Mouse (Mus musculus) hindbrain, embryonic 11.5 days (tissue): ENCODE results near the gene Ntrk3. TPM values are rescaled to one million over a fixed set of nuclear protein-coding genes. Genes with fewer than 3 reads are reported as not detected.

Experiments
- ATAC-seq: fragments of 200-750 bp; cut with Nextera tagmentation; 2 replicates; pipeline ENCODE4 v1.8.0; 2017; ENCODE audit warnings: mild to moderate bottlenecking, moderate TSS enrichment, moderate library complexity; ENCODE audit not compliant: low FRiP score
- DNase-seq: peaks from one replicate; pipeline ENCODE4 v3.0.0-alpha.2; 2015; ENCODE audit warnings: low spot score
- H3K27ac ChIP-seq: fragments of 300-500 bp; sonication (generic); 2 replicates; pipeline ENCODE4 v1.5.1; 2014; ENCODE audit warnings: mild to moderate bottlenecking, low read depth, low read length
- H3K27me3 ChIP-seq: fragments of 300-500 bp; sonication (generic); 2 replicates; pipeline ENCODE4 v1.6.1; 2014; ENCODE audit warnings: mild to moderate bottlenecking, low read length, moderate library complexity, mixed read lengths; ENCODE audit not compliant: control insufficient read depth, insufficient read depth
- H3K36me3 ChIP-seq: fragments of 300-500 bp; sonication (generic); 2 replicates; pipeline ENCODE4 v1.6.1; 2014; ENCODE audit warnings: mild to moderate bottlenecking, low read length, moderate library complexity, mixed read lengths; ENCODE audit not compliant: control insufficient read depth, insufficient read depth
- H3K4me1 ChIP-seq: fragments of 300-500 bp; sonication (generic); replicated peaks from 2 replicates; pipeline ENCODE4 v1.6.1; 2014; ENCODE audit warnings: low read length, mixed read lengths; ENCODE audit not compliant: control insufficient read depth, insufficient read depth
- H3K4me2 ChIP-seq: fragments of 300-500 bp; sonication (generic); replicated peaks from 2 replicates; pipeline ENCODE4 v1.6.1; 2014; ENCODE audit warnings: mild to moderate bottlenecking, low read depth, low read length
- H3K4me3 ChIP-seq: fragments of 300-500 bp; sonication (generic); 2 replicates; pipeline ENCODE4 v1.5.1; 2014; ENCODE audit warnings: low read depth, low read length
- H3K9ac ChIP-seq: fragments of 300-500 bp; sonication (generic); 2 replicates; pipeline ENCODE4 v1.6.1; 2014; ENCODE audit warnings: low read depth, low read length
- H3K9me3 ChIP-seq: fragments of 300-500 bp; sonication (generic); 2 replicates; pipeline ENCODE4 v1.6.1; 2016; ENCODE audit warnings: low read length; ENCODE audit not compliant: control insufficient read depth
- WGBS: fragments of 180-500 bp; shearing (Covaris S2); extraction: QIAGEN DNeasy Blood & Tissue Kit; methylation state at CpG from one replicate; pipeline ENCODE4 v1.1.7; 2014; 5-methylcytosine and 5-hydroxymethylcytosine counted together
- polyA plus RNA-seq: library from polyadenylated mRNA; unstranded; fragments of >200 nt; fragmentation: Nextera tagmentation; extraction: Ambion mirVana; gene quantifications from 2 replicates; pipeline ENCODE4 v1.2.1, GENCODE M21; 2014

Ntrk3 gene
- polyA plus RNA-seq, 1 experiment from 2014 or later: 8.0 TPM

DNA sequence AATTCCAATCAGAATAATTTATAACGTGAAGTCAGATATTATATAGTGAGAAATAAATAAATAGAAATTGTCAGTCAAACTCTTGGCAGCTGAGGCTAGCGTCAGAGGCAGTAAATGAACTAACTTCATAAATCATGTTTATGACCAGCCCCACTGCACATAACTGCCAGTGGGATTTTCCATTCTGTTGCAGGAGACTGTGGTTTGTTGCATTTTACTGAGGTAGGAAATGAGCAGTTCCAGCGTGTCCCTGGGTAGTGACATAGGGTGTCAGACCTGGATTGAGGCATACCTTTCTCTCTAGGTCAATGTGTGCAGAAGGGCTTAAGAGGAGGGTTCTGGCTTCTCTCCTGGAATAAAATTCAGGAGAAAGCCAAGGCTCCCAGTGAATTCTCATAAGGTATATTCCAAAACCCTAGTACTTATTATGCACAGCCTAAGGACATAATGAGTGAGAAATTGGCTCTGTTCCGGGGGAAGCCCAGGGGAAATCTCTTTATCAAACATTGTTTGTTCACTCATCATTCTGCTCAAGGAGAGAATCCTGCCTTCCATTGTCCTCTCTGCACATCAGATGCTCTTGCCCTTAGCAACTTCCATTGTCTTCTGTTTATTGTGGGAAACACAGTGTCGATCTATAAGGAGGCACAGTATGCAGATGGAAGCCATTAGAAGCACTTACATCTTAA lies 565.4 kb downstream of the Ntrk3 start:
- no peak overlapping the region for H3K9ac ChIP-seq
- H3K27me3 ChIP-seq: no peaks in the 10 kb centered on the region
- no peak overlapping the region for H3K4me2 ChIP-seq
- no peaks in the 10 kb centered on the region for H3K9me3 ChIP-seq
- no peaks in the 10 kb centered on the region for H3K4me1 ChIP-seq
- H3K4me3 ChIP-seq: no peak overlapping the region
- no peak for DNase-seq
- ATAC-seq: no peak
- WGBS: 76% methylated on average over 5 of the region's 5 CpGs
- no peaks in the 10 kb centered on the region for H3K36me3 ChIP-seq
- H3K27ac ChIP-seq: no peak overlapping the region

DNA sequence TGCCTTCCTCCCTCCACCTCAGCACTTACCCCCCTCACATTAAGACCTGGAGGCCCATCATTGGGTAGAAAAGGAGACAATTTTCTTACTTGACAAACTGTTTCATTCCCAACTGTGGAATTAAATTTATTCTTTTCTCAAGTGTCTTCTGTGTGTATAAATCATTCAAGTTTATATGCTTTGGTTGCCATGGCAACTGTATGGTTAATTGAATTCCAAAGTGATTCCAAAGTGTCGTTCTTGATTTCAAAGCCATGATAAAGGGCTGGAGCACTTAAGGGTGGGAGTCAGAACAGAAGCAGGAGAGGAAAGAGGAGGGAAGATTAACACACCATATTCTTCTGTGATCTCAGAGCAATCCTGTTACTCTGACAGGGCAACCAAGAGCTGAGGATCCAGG lies 572.3 kb downstream of the Ntrk3 start:
- Histone ChIP-seq H3K36me3 (no peaks in the 10 kb centered on the region), H3K9me3 (no peaks in the 10 kb centered on the region), H3K4me2 (no peak overlapping the region), H3K27ac (no peak overlapping the region), H3K4me1 (no peaks in the 10 kb centered on the region), H3K4me3 (no peak overlapping the region), H3K27me3 (no peaks in the 10 kb centered on the region), H3K9ac (no peak overlapping the region)
- ATAC-seq (no peak), DNase-seq (no peak)
- WGBS: 37% methylated on average over 1 of the region's 1 CpGs

DNA sequence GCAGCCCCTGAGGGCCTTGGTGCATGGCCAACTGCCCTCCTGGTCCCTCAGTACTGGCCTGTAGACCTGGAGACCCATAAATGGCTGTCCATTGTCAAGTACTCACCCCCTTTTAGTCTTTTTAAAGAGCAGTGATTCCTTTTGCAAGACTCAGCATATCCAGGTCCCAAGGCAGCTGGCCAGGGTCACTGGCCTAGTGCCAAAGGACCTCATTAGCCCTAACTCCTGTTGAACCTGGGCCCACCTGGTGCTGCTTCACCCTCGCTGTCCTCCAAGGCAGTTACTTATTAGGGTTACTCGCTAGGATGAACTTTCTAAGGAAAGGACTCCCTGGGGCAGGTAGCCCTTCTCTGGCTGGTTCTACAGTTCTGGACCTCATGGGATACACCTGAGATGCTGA lies 579.9 kb downstream of the Ntrk3 start:
- no peak for ATAC-seq
- H3K9ac ChIP-seq: no peak overlapping the region
- WGBS: 84% methylated on average over 2 of the region's 2 CpGs

DNA sequence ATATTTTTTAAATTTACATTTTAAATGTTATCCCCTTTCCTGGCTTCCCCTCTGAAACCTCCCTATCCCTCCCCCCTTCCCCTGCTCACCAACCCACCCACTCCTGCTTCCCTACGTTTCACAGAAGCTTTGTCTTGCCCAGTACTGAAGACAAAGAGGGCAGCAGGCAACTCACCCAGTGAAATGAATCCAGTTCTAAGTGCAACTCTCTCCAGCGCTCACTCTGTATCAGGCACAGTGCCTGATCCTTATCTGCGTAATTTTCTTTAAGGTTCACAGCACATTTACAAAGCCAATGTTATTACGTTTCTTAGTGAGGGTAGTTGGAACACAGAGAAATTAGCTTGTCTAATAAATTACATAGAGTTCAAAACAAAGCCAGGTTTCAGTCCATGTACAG lies 592.6 kb downstream of the Ntrk3 start:
- Histone ChIP-seq H3K4me1 (no peaks in the 10 kb centered on the region), H3K9me3 (no peaks in the 10 kb centered on the region), H3K36me3 (no peaks in the 10 kb centered on the region), H3K9ac (no peak overlapping the region), H3K27me3 (no peaks in the 10 kb centered on the region), H3K4me2 (no peak overlapping the region), H3K4me3 (no peak overlapping the region), H3K27ac (0 out of 2 replicates have a peak overlapping the region, but pooled peaks have one; percentile 14)
- ATAC-seq: peak; percentile 86
- WGBS: 37% methylated on average over 4 of the region's 4 CpGs
- peak; percentile 35 for DNase-seq

More for the DNA sequence above, 579.9 kb downstream of the Ntrk3 start:
- no peaks in the 10 kb centered on the region for H3K9me3 ChIP-seq
- no peaks in the 10 kb centered on the region for H3K4me1 ChIP-seq
- DNase-seq: no peak
- no peaks in the 10 kb centered on the region for H3K27me3 ChIP-seq
- no peak overlapping the region for H3K27ac ChIP-seq
- no peaks in the 10 kb centered on the region for H3K36me3 ChIP-seq
- no peak overlapping the region for H3K4me3 ChIP-seq
- H3K4me2 ChIP-seq: no peak overlapping the region

GRCm38 (mm10) chr7:78144849-78145248 lies 593.0 kb downstream of the Ntrk3 start:
- 57% methylated on average over 3 of the region's 3 CpGs for WGBS
- Histone ChIP-seq H3K36me3 (no peaks in the 10 kb centered on the region), H3K27me3 (no peaks in the 10 kb centered on the region), H3K4me3 (no peak overlapping the region), H3K27ac (no peak overlapping the region), H3K4me2 (no peak overlapping the region), H3K4me1 (no peaks in the 10 kb centered on the region), H3K9me3 (no peaks in the 10 kb centered on the region), H3K9ac (no peak overlapping the region)
- ATAC-seq: peak; percentile 81
- DNase-seq: peak; percentile 50

GRCm38 (mm10) chr7:78129966-78130365 lies 607.8 kb downstream of the Ntrk3 start:
- Histone ChIP-seq H3K4me1 (no peaks in the 10 kb centered on the region), H3K4me3 (no peak overlapping the region), H3K4me2 (no peak overlapping the region), H3K9ac (no peak overlapping the region), H3K9me3 (no peaks in the 10 kb centered on the region), H3K36me3 (no peaks in the 10 kb centered on the region), H3K27me3 (no peaks in the 10 kb centered on the region), H3K27ac (no peak overlapping the region)
- ATAC-seq (no peak), DNase-seq (no peak)
- 90% methylated on average over 1 of the region's 1 CpGs for WGBS

Other genes starting within 250 kb of the Ntrk3 start
- 81.2 TPM in 2 replicates for gene Mrps11, start 45.1 kb upstream of the Ntrk3 start, polyA plus RNA-seq
- gene Mrpl46, start 45.5 kb upstream of the Ntrk3 start, polyA plus RNA-seq: 72.4 and 76.6 TPM in 2 replicates
- 17.8 and 21.3 TPM in 2 replicates for gene Det1, start 109.3 kb upstream of the Ntrk3 start, polyA plus RNA-seq
- gene Aen, start 157.8 kb upstream of the Ntrk3 start, polyA plus RNA-seq: 37.4 and 43.7 TPM in 2 replicates
- 0.14 and 0.56 TPM in 2 replicates for gene Isg20, start 175.4 kb upstream of the Ntrk3 start, polyA plus RNA-seq